Mouse (Mus musculus) lung, postnatal 14 days (tissue): ENCODE measurements around the gene Olah.
A peak's percentile ranks its signal among the peaks of the same experiment; 100 is the strongest.

Source experiments
- DNase-seq: peaks from one replicate; pipeline ENCODE4 v3.0.0; 2021

The Olah gene

GRCm38 (mm10) chr2:3348422-3348821 is 48.6 kb downstream of the Olah start:
- DNase-seq = no peak

GRCm38 (mm10) chr2:3335611-3336301 is 61.3 kb downstream of the Olah start, which contains the start of gene Acbd7:
Acbd7 (plus strand) TSS chr2:3336168.
- DNase-seq = peak; percentile 45

- no peak for DNase-seq
These were observed 63.2 kb downstream of the Olah start for GRCm38 (mm10) chr2:3333761-3334160.

GRCm38 (mm10) chr2:3332484-3333242 is 64.3 kb downstream of the Olah start, which contains the start of gene Rpp38:
Rpp38 (minus strand) TSS chr2:3332643.
- DNase-seq = peak; percentile 97

- no peak for DNase-seq
These were observed 65.0 kb downstream of the Olah start for GRCm38 (mm10) chr2:3332056-3332455.

- DNase-seq = no peak
These were observed 65.8 kb downstream of the Olah start for GRCm38 (mm10) chr2:3331071-3331703.

GRCm38 (mm10) chr2:3327351-3327750 is 69.7 kb downstream of the Olah start:
- DNase-seq = peak; percentile 73

- no peak for DNase-seq
These were observed 70.5 kb downstream of the Olah start for GRCm38 (mm10) chr2:3326547-3326946.

GRCm38 (mm10) chr2:3324381-3325130 is 72.5 kb downstream of the Olah start:
- no peak for DNase-seq

GRCm38 (mm10) chr2:3323132-3323531 is 73.9 kb downstream of the Olah start:
- DNase-seq = no peak

- peak; percentile 35 for DNase-seq
These were observed 91.5 kb downstream of the Olah start for GRCm38 (mm10) chr2:3305426-3306025.

GRCm38 (mm10) chr2:3295826-3296225 is 101.2 kb downstream of the Olah start:
- no peak for DNase-seq

- no peak for DNase-seq
These were observed 104.8 kb downstream of the Olah start for GRCm38 (mm10) chr2:3292170-3292569.
